Mouse (Mus musculus): ENCODE measurements around the gene Ddx39. TPM values are rescaled to one million over a fixed set of nuclear protein-coding genes. Genes with fewer than 3 reads are reported as not detected.

The Ddx39 gene
- polyA plus RNA-seq, 1 experiment from 2014 or later: 128 TPM

GRCm38 (mm10) chr8:83723447-83724083 is 8.6 kb downstream of the Ddx39 start:
- Histone ChIP-seq H3K4me3 (no peak overlapping the region), H3K9me3 (replicated peaks) (no peaks in the 10 kb centered on the region), H3K27me3 (replicated peaks) (no peaks in the 10 kb centered on the region), H3K36me3 (peaks cover 90% of the 10 kb centered on the region), H3K4me2 (no peak overlapping the region), H3K27ac (ENCODE audit: poor library complexity, severe bottlenecking) (no peak overlapping the region), H3K4me1 (replicated peaks) (peaks cover 9% of the 10 kb centered on the region), H3K9ac (no peak overlapping the region)
- 82% methylated on average over 11 of the region's 11 CpGs for WGBS
- no peak for ATAC-seq (ENCODE audit: insufficient number of reproducible peaks, low FRiP score)

- 56% methylated on average over 15 of the region's 15 CpGs for WGBS
These were observed 9.9 kb downstream of the Ddx39 start for GRCm38 (mm10) chr8:83724697-83725482.

GRCm38 (mm10) chr8:83725521-83726102 is 10.6 kb downstream of the Ddx39 start:
- Histone ChIP-seq H3K4me3 (no peak overlapping the region), H3K9me3 (replicated peaks) (no peaks in the 10 kb centered on the region), H3K4me1 (replicated peaks) (peaks cover 9% of the 10 kb centered on the region), H3K4me2 (no peak overlapping the region), H3K36me3 (peaks cover 82% of the 10 kb centered on the region), H3K9ac (no peak overlapping the region), H3K27ac (ENCODE audit: poor library complexity, severe bottlenecking) (no peak overlapping the region), H3K27me3 (replicated peaks) (no peaks in the 10 kb centered on the region)
- ATAC-seq (ENCODE audit: insufficient number of reproducible peaks, low FRiP score): no peak
- 91% methylated on average over 8 of the region's 8 CpGs for WGBS

More at GRCm38 (mm10) chr8:83724697-83725482, 9.9 kb downstream of the Ddx39 start:
- Histone ChIP-seq H3K9ac (no peak overlapping the region), H3K4me1 (replicated peaks) (peaks cover 9% of the 10 kb centered on the region), H3K36me3 (peaks cover 90% of the 10 kb centered on the region), H3K27ac (ENCODE audit: poor library complexity, severe bottlenecking) (no peak overlapping the region), H3K4me3 (no peak overlapping the region), H3K27me3 (replicated peaks) (no peaks in the 10 kb centered on the region), H3K4me2 (no peak overlapping the region), H3K9me3 (replicated peaks) (no peaks in the 10 kb centered on the region)
- ATAC-seq (ENCODE audit: insufficient number of reproducible peaks, low FRiP score): peak; percentile 30; the same call in 1 of the 2 replicates

- Histone ChIP-seq H3K27ac (ENCODE audit: poor library complexity, severe bottlenecking) (no peak overlapping the region), H3K27me3 (replicated peaks) (no peaks in the 10 kb centered on the region), H3K9ac (no peak overlapping the region), H3K4me1 (replicated peaks) (no peaks in the 10 kb centered on the region), H3K9me3 (replicated peaks) (no peaks in the 10 kb centered on the region), H3K4me2 (no peak overlapping the region), H3K36me3 (peaks cover 60% of the 10 kb centered on the region), H3K4me3 (no peak overlapping the region)
- WGBS: 66% methylated on average over 11 of the region's 11 CpGs
- no peak; the same call in 1 of the 2 replicates for ATAC-seq (ENCODE audit: insufficient number of reproducible peaks, low FRiP score)
These were observed 14.2 kb downstream of the Ddx39 start for GRCm38 (mm10) chr8:83729009-83729807.

GRCm38 (mm10) chr8:83731906-83732305 is 16.9 kb downstream of the Ddx39 start:
- no peaks in the 10 kb centered on the region for H3K9me3 ChIP-seq (replicated peaks)
- H3K4me3 ChIP-seq: no peak overlapping the region
- no peak overlapping the region for H3K27ac ChIP-seq (ENCODE audit: poor library complexity, severe bottlenecking)
- WGBS: 78% methylated on average over 5 of the region's 5 CpGs
- no peaks in the 10 kb centered on the region for H3K4me1 ChIP-seq (replicated peaks)
- H3K4me2 ChIP-seq: no peak overlapping the region
- H3K36me3 ChIP-seq: peaks cover 38% of the 10 kb centered on the region
- no peaks in the 10 kb centered on the region for H3K27me3 ChIP-seq (replicated peaks)
- no peak for ATAC-seq (ENCODE audit: insufficient number of reproducible peaks, low FRiP score)
- H3K9ac ChIP-seq: no peak overlapping the region

- no peak overlapping the region for H3K27ac ChIP-seq (ENCODE audit: poor library complexity, severe bottlenecking)
- no peaks in the 10 kb centered on the region for H3K27me3 ChIP-seq (replicated peaks)
- H3K9ac ChIP-seq: no peak overlapping the region
- H3K9me3 ChIP-seq (replicated peaks): no peaks in the 10 kb centered on the region
- H3K36me3 ChIP-seq: peaks cover 31% of the 10 kb centered on the region
- 74% methylated on average over 6 of the region's 6 CpGs for WGBS
- ATAC-seq (ENCODE audit: insufficient number of reproducible peaks, low FRiP score): no peak
- H3K4me2 ChIP-seq: no peak overlapping the region
- H3K4me1 ChIP-seq (replicated peaks): peaks cover 6% of the 10 kb centered on the region
- no peak overlapping the region for H3K4me3 ChIP-seq
These were observed 17.9 kb downstream of the Ddx39 start for GRCm38 (mm10) chr8:83732919-83733318.

- H3K4me3 ChIP-seq: no peak overlapping the region
- H3K9me3 ChIP-seq (replicated peaks): no peaks in the 10 kb centered on the region
- H3K27me3 ChIP-seq (replicated peaks): no peaks in the 10 kb centered on the region
- H3K27ac ChIP-seq (ENCODE audit: poor library complexity, severe bottlenecking): no peak overlapping the region
- ATAC-seq (ENCODE audit: insufficient number of reproducible peaks, low FRiP score): no peak
- peaks cover 35% of the 10 kb centered on the region for H3K4me1 ChIP-seq (replicated peaks)
- H3K9ac ChIP-seq: no peak overlapping the region
- H3K4me2 ChIP-seq: no peak overlapping the region
- 83% methylated on average over 4 of the region's 4 CpGs for WGBS
- H3K36me3 ChIP-seq: peaks cover 12% of the 10 kb centered on the region
These were observed 21.7 kb downstream of the Ddx39 start for GRCm38 (mm10) chr8:83736681-83737080.

GRCm38 (mm10) chr8:83737346-83737745 is 22.4 kb downstream of the Ddx39 start:
- WGBS: 79% methylated on average over 4 of the region's 4 CpGs
- no peak for ATAC-seq (ENCODE audit: insufficient number of reproducible peaks, low FRiP score)
- Histone ChIP-seq H3K4me2 (peak overlapping the region; percentile 88; the same call in 1 of the 2 replicates), H3K36me3 (peaks cover 5% of the 10 kb centered on the region; the same call in 1 of the 2 replicates), H3K4me3 (no peak overlapping the region), H3K9ac (no peak overlapping the region), H3K4me1 (replicated peaks) (peaks cover 35% of the 10 kb centered on the region), H3K27me3 (replicated peaks) (no peaks in the 10 kb centered on the region), H3K9me3 (replicated peaks) (no peaks in the 10 kb centered on the region), H3K27ac (ENCODE audit: poor library complexity, severe bottlenecking) (peak overlapping the region; percentile 26)

GRCm38 (mm10) chr8:83737852-83738562 is 23.0 kb downstream of the Ddx39 start:
- 0 out of 2 replicates have a peak, but pooled peaks cover 3% of the 10 kb centered on the region for H3K36me3 ChIP-seq
- H3K4me3 ChIP-seq: no peak overlapping the region
- peak overlapping the region; percentile 33 for H3K27ac ChIP-seq (ENCODE audit: poor library complexity, severe bottlenecking)
- no peaks in the 10 kb centered on the region for H3K27me3 ChIP-seq (replicated peaks)
- peaks cover 35% of the 10 kb centered on the region for H3K4me1 ChIP-seq (replicated peaks)
- H3K9me3 ChIP-seq (replicated peaks): no peaks in the 10 kb centered on the region
- peak overlapping the region; percentile 88 for H3K4me2 ChIP-seq
- no peak overlapping the region; the same call in 1 of the 2 replicates for H3K9ac ChIP-seq
- ATAC-seq (ENCODE audit: insufficient number of reproducible peaks, low FRiP score): no peak; the same call in 1 of the 2 replicates
- WGBS: 64% methylated on average over 4 of the region's 4 CpGs

All from heart, embryonic 12.5 days (tissue).